Mouse (Mus musculus) myocyte (in vitro differentiated cells): Measurements from ENCODE around the gene Dcx. TPM values are rescaled to one million over a fixed set of nuclear protein-coding genes. Genes with fewer than 3 reads are reported as not detected.
A peak's percentile ranks its signal among the peaks of the same experiment; 100 is the strongest.

Source experiments
- H3K27me3 ChIP-seq: one replicate; pipeline ENCODE4 v1.6.1; 2011; ENCODE audit not compliant: control insufficient read depth, insufficient read depth, insufficient read length
- H3K36me3 ChIP-seq: one replicate; pipeline ENCODE4 v1.6.1; 2011; ENCODE audit not compliant: control insufficient read depth, insufficient read depth
- H3K4me2 ChIP-seq: one replicate; pipeline ENCODE4 v1.6.1; 2011; ENCODE audit warnings: low read depth, control low read depth
- H3K4me3 ChIP-seq: one replicate; pipeline ENCODE4 v1.5.1; 2011; ENCODE audit warnings: mild to moderate bottlenecking, control low read depth, moderate library complexity
- H3K79me2 ChIP-seq: one replicate; pipeline ENCODE4 v1.6.1; 2011; ENCODE audit not compliant: control insufficient read depth, insufficient read depth
- H3ac ChIP-seq: one replicate; pipeline ENCODE4 v1.6.1; 2011; ENCODE audit not compliant: control insufficient read depth, insufficient read length
- CEBPB ChIP-seq: IDR thresholded peaks from 2 replicates; pipeline ENCODE4 v1.6.1; 2011; ENCODE audit warnings: mild to moderate bottlenecking, moderate library complexity; ENCODE audit not compliant: poor library complexity, insufficient read depth, severe bottlenecking
- E2F4 ChIP-seq: IDR thresholded peaks from one replicate; pipeline ENCODE4 v1.6.1; 2011; ENCODE audit warnings: mild to moderate bottlenecking, control low read depth, moderate library complexity; ENCODE audit not compliant: insufficient read depth
- MAX ChIP-seq: IDR thresholded peaks from one replicate; pipeline ENCODE4 v1.6.1; 2011; ENCODE audit warnings: low read depth, mild to moderate bottlenecking, control low read depth
- MYOD1 ChIP-seq, 3 experiments: IDR thresholded peaks; one replicate each; pipeline ENCODE4 v1.6.1; 2011; ENCODE audit warnings: control low read depth in 2 of 3, low read depth in 2 of 3, mild to moderate bottlenecking in 2 of 3, moderate library complexity in 1 of 3; ENCODE audit not compliant: insufficient read length in 2 of 3, control insufficient read depth in 1 of 3
- MYOG ChIP-seq, 3 experiments: IDR thresholded peaks; one replicate each; pipeline ENCODE4 v1.6.1; 2011; ENCODE audit warnings: control low read depth in 2 of 3, low read depth in 2 of 3, mild to moderate bottlenecking in 2 of 3; ENCODE audit not compliant: insufficient read length in 2 of 3, control insufficient read depth in 1 of 3, insufficient read depth in 1 of 3
- POLR2A ChIP-seq: IDR thresholded peaks from one replicate; pipeline ENCODE4 v1.6.1; 2011; ENCODE audit warnings: low read depth, mild to moderate bottlenecking, control low read depth, moderate library complexity; ENCODE audit not compliant: insufficient read length
- POLR2AphosphoS2 ChIP-seq: IDR thresholded peaks from one replicate; pipeline ENCODE4 v1.6.1; 2011; ENCODE audit warnings: low read depth, control low read depth; ENCODE audit not compliant: insufficient read length
- REST ChIP-seq: IDR thresholded peaks from one replicate; pipeline ENCODE4 v1.6.1; 2011; ENCODE audit warnings: mild to moderate bottlenecking, control low read depth, moderate library complexity; ENCODE audit not compliant: insufficient read depth, insufficient read length
- SRF ChIP-seq: IDR thresholded peaks from one replicate; pipeline ENCODE4 v1.6.1; 2011; ENCODE audit warnings: low read depth; ENCODE audit not compliant: control insufficient read depth, insufficient read length
- TCF12 ChIP-seq: IDR thresholded peaks from one replicate; pipeline ENCODE4 v1.6.1; 2011; ENCODE audit warnings: mild to moderate bottlenecking, control low read depth; ENCODE audit not compliant: poor library complexity, insufficient read depth, severe bottlenecking
- TCF3 ChIP-seq: IDR thresholded peaks from one replicate; pipeline ENCODE4 v1.6.1; 2011; ENCODE audit warnings: low read depth, control low read depth; ENCODE audit not compliant: insufficient read length
- USF1 ChIP-seq: IDR thresholded peaks from one replicate; pipeline ENCODE4 v1.6.1; 2011; ENCODE audit warnings: low read depth, mild to moderate bottlenecking, control low read depth, moderate library complexity
- polyA plus RNA-seq: library from polyadenylated mRNA; unstranded; fragments of >200 nt; fragmentation: generic; extraction: Trizol; gene quantifications from one replicate; pipeline ENCODE4 v1.2.1, GENCODE M21; 2012; ENCODE audit warnings: missing spikeins

The Dcx gene
- polyA plus RNA-seq, 1 experiment = 0.02 TPM

- Histone ChIP-seq H3ac (no peak overlapping the region), H3K79me2 (no peaks in the 10 kb centered on the region), H3K4me2 (no peak overlapping the region), H3K4me3 (no peak overlapping the region), H3K36me3 (no peaks in the 10 kb centered on the region), H3K27me3 (no peaks in the 10 kb centered on the region)
- TF ChIP-seq TCF12 (no peak), SRF (no peak), MYOD1 (IDR thresholded peaks at IDR 0.05; ENCODE audit: control insufficient read depth in 1 of 3, insufficient read length in 2 of 3, low read depth in 2 of 3) (no peak), POLR2A (no peak), CEBPB (no peak), POLR2AphosphoS2 (no peak), USF1 (no peak), MYOG (IDR thresholded peaks at IDR 0.05; ENCODE audit: control insufficient read depth in 1 of 3, insufficient read depth in 1 of 3, insufficient read length in 2 of 3, low read depth in 2 of 3) (no peak), MAX (no peak), REST (no peak), TCF3 (no peak), E2F4 (no peak)
Measured at GRCm38 (mm10) chrX:143879631-143880030, 53.5 kb downstream of the Dcx start.

- Histone ChIP-seq H3K4me3 (no peak overlapping the region), H3K79me2 (no peaks in the 10 kb centered on the region), H3ac (no peak overlapping the region), H3K4me2 (no peak overlapping the region), H3K36me3 (no peaks in the 10 kb centered on the region), H3K27me3 (no peaks in the 10 kb centered on the region)
- TF ChIP-seq CEBPB (no peak), TCF12 (no peak), TCF3 (no peak), POLR2A (no peak), REST (no peak), USF1 (no peak), SRF (no peak), POLR2AphosphoS2 (no peak), MAX (no peak), MYOD1 (IDR thresholded peaks at IDR 0.05; ENCODE audit: control insufficient read depth in 1 of 3, insufficient read length in 2 of 3, low read depth in 2 of 3) (no peak), E2F4 (no peak), MYOG (IDR thresholded peaks at IDR 0.05; ENCODE audit: control insufficient read depth in 1 of 3, insufficient read depth in 1 of 3, insufficient read length in 2 of 3, low read depth in 2 of 3) (no peak)
Measured at GRCm38 (mm10) chrX:143867129-143867664, 65.9 kb downstream of the Dcx start.

GRCm38 (mm10) chrX:143851351-143851750, 81.8 kb downstream of the Dcx start:
- no peaks in the 10 kb centered on the region for H3K36me3 ChIP-seq
- no peak overlapping the region for H3K4me3 ChIP-seq
- no peaks in the 10 kb centered on the region for H3K79me2 ChIP-seq
- H3K4me2 ChIP-seq = no peak overlapping the region
- no peak for TF ChIP-seq POLR2A
- TF ChIP-seq E2F4 = no peak
- TF ChIP-seq REST = no peak
- no peak overlapping the region for H3ac ChIP-seq
- H3K27me3 ChIP-seq = no peaks in the 10 kb centered on the region

- H3K79me2 ChIP-seq = no peaks in the 10 kb centered on the region
- H3K27me3 ChIP-seq = no peaks in the 10 kb centered on the region
- TF ChIP-seq POLR2A = no peak
- H3K4me3 ChIP-seq = no peak overlapping the region
- no peaks in the 10 kb centered on the region for H3K36me3 ChIP-seq
- H3ac ChIP-seq = no peak overlapping the region
- no peak overlapping the region for H3K4me2 ChIP-seq
Measured at GRCm38 (mm10) chrX:143849969-143850368, 83.1 kb downstream of the Dcx start.

GRCm38 (mm10) chrX:143846637-143847036, 86.5 kb downstream of the Dcx start:
- no peaks in the 10 kb centered on the region for H3K27me3 ChIP-seq
- no peak overlapping the region for H3ac ChIP-seq
- H3K4me2 ChIP-seq = peak overlapping the region; percentile 46
- no peaks in the 10 kb centered on the region for H3K36me3 ChIP-seq
- H3K4me3 ChIP-seq = no peak overlapping the region
- H3K79me2 ChIP-seq = no peaks in the 10 kb centered on the region
- TF ChIP-seq E2F4 (no peak), POLR2A (no peak), MAX (no peak), USF1 (no peak), MYOD1 (IDR thresholded peaks at IDR 0.05; ENCODE audit: control insufficient read depth in 1 of 3, insufficient read length in 2 of 3, low read depth in 2 of 3) (peak in 1 of 3 experiments; percentile 52), TCF3 (peak; percentile 2), MYOG (IDR thresholded peaks at IDR 0.05; ENCODE audit: control insufficient read depth in 1 of 3, insufficient read depth in 1 of 3, insufficient read length in 2 of 3, low read depth in 2 of 3) (peak in 2 of 3 experiments; percentile 34 to 89), TCF12 (peak; percentile 39), CEBPB (no peak), POLR2AphosphoS2 (no peak)
